Mouse (Mus musculus): ENCODE data around the gene Reg3g. TPM values are rescaled to one million over a fixed set of nuclear protein-coding genes. Genes with fewer than 3 reads are reported as not detected.
A peak's percentile ranks its signal among the peaks of the same experiment; 100 is the strongest.
"Not testable (repeated sequence)": the region's sequence is repeated elsewhere in the genome, so short reads cannot be mapped to it uniquely, and the experiment has no call there.

The Reg3g gene
- not detected for total RNA-seq (2022)

DNA sequence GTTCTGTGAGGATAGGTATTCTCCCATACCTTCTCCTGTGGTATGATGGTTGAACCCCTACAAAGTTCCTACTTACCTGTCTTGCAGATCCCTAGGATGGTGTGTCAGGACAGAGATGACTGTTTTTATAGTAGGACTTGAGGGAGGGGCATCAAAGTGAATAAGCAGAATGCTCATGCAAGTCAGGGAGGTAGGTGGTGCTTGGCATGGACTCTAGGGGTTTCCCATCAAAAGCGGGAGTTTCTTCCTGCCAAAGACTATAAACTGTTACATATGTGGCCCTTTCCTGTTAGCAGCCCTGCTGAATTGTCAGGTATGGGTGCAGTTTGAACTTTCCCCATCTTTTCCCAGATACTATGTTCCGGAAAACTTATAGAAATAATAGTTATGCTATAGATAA lies at the start of gene Reg3g:
Gene Reg3g, minus strand, starts transcription at position 101 of the 400 bp plus-strand sequence.
- DNase-seq (ENCODE audit: low spot score in 2 of 2): no peak

DNA sequence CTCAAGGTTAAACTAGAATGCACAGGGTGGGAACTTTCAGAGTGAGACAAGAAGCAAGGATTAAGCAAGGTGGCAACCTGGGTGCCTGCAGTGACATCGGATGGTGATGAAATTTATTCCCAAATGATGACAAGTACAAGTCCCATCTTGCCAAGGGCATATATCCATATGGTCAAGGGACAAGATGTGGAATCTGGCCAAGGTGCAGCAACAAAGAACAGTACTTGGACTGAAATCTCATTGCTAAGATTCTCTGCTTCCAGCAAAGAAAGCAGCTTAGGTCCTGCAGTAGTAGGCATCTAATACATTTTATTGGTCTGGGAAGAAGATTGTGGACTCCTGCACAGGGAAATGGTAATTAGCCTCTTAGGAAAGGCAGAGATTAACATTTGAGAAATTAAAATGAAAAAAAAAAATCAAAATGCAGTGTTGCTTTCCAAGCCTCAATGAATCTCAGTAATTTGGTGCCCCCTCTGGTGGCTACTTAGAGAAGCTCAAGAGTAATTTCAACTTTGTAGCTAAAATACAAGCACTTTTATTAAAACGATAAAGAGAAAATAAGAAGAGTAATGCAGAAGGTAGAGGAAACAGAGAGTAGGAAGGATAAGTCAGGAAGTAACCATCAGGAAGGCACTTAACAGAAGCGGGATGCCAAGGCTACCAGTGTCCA lies 47.2 kb upstream of the Reg3g start:
- no peak for DNase-seq (ENCODE audit: low spot score in 2 of 2)

DNA sequence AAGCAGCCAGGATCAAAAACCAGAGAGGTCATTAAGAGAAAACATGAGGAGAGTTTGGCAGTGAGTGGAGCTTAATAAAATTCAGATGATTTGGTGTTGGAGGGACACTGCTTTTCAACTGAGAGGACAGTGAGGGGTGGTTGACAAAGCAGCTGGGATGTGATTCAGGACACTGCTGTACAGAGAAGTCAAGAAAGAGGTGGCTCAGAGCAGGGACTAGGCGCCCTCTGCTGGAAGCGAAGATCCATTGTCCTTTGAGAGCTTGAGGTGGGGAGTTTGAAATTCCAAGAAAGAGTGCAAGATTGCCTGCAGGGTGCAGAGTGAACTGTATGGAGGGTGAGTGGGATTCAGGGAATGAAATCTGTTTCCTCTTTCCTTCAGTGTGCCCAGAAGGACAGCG lies 44.2 kb upstream of the Reg3g start:
- peak in 1 of 2 experiments; percentile 41 for DNase-seq (ENCODE audit: low spot score in 2 of 2)

DNA sequence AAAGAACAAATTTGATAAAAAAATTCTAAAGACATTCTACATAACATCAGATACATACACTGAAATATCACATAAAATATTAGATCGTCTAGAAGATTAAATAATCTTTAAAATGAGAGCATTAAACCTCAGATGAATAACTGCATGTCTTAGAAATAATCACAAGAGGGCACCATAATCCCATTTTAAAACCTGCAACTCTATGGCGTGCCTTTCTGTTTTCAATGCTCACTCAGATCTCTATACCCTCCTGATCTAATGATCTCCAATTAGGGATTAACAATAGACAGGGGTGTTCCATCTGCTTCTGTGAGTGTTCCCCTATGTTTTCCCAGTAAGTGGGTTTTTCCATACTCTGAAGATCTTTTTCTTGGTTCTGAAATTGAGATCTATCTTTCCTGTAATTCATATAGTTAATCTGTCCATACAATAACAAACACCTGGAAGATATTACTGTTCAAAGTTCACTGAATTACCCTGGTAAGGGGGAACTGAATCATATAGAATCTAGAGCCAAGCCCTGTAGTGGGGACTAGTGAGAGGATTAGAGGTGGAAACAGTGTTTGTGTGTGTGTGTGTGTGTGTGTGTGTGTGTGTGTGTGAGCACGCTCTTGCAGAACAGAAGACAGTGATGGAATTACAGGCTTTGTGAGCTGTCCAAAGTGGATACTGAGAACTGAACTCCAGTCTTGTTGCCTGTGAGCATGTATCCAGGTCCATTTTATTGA lies 41.7 kb upstream of the Reg3g start:
- no peak for DNase-seq (ENCODE audit: low spot score in 2 of 2)

DNA sequence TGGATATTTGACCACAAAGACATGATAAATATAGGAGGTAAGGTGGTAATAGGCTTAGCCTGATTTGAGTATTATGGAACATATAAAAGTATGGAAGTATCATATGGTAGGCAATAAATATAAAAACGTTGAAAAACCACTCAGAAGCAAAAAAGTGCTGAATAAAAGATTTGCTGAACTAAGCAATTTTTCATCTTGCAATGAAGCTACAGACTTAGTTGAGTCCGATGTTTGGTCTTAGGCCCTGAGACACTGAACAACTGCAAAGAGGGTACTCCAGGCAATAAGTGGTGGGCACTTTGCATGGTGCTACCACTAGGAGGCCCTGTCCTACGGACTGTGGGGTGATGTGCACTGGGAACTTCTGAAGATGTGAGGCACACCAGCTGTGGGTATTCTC lies 37.1 kb upstream of the Reg3g start:
- no peak for DNase-seq (ENCODE audit: low spot score in 2 of 2)

DNA sequence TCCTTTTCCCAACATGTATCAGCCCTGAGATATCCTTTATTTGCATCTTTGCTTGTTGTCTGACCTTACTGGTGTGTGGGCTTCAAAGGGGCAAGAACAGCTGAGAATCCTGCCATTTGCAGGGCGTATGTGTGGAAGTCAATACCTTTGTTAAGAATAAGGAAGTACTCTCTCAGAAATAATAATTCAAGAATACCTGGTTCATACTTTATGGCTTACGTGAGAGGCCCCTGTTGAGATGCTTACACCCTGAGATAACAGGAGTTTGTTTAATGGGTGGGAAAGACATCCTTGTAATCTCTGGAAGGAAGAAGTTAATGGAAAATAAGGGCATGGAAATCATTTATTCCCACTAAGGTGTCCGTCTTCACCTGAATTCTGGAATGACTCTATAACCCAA lies 26.0 kb upstream of the Reg3g start:
- DNase-seq (ENCODE audit: low spot score in 2 of 2): no peak

DNA sequence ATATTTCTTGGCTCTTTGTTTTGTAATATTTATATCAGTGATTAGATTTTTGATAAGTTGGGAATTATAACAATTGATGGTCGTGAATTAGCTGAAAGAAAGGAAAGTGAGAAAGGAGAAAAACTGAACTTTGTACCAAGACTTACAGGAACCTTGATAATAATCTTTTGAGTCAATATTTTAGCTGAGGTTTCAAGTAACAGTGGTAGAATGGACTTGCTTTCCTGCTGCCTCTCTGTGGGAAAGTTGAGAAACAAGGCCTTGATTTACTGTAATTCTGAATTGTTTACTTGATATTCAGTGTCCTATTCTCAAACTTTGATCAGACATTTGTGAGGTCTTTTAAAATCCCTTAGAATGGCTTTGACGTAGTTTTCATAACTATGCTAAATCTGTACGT lies 615 bp upstream of the Reg3g start:
- no peak for DNase-seq (ENCODE audit: low spot score in 2 of 2)

DNA sequence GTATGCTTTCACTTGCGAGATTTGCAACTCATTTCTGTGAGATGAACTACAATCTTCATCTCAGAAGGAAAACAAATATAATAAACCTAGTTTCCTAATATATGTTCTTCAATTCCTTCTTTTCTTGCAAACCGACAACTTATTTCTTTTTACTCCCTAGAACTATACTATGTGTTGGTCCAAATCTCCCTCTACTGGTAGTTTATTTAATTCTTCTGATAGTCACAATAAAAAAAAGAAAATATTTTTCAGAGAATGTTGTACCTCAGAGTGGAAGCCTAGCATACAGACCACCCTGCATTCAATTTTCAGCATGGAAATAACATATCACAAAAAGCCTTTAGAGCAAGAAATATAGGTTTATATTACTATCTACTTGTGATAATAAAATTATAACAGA lies 5.4 kb downstream of the Reg3g start:
- DNase-seq (ENCODE audit: low spot score in 2 of 2): no peak

DNA sequence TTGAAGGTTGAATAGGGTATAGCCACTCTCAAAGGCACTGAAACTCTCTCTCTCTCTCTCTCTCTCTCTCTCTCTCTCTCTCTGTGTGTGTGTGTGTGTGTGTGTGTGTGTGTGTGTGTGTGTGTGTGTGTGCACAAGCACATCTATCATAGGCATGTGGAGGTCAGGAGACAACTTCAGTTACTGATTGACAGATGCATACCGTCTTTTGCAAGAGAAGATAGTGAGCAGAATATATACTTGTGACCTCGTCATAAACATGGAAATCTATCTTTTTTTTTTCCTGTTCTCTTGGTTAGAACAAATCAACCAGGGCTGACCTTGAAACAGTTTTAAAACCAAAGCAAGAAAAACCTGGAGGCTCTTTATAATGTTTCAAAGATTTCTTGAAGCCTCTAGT lies 6.3 kb downstream of the Reg3g start:
- DNase-seq (ENCODE audit: low spot score in 2 of 2): no peak

DNA sequence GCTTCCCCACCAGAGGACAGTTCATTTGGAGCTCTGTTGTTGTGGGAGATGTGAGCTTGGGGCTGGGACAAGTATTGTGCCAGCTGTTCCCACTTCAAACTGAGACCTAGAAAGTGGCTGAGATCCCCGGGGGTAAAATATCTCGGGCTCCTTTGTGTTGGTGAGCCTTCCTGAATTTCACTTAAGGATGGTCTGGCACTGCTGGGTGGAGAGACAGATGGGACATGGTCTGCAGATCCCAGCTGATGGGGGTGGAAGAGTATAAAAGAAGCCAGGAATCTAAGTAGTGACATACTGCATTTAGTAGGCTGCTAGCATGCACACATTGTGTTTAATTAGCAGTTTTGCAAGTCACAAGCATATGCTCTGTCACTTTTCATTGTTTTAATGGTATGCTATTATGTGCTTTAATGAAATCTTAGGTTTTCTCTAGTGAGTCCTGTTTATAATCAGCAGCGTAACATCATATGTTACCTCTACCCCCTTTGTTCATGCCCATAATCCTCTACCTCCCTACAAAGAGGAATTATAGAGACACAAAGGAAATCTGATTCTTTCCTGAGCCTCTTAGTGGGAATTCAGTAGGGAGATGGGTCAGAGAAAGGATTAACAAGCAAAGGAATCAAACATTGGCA lies 8.4 kb downstream of the Reg3g start:
- DNase-seq (ENCODE audit: low spot score in 2 of 2): peak; percentile 60 to 69

DNA sequence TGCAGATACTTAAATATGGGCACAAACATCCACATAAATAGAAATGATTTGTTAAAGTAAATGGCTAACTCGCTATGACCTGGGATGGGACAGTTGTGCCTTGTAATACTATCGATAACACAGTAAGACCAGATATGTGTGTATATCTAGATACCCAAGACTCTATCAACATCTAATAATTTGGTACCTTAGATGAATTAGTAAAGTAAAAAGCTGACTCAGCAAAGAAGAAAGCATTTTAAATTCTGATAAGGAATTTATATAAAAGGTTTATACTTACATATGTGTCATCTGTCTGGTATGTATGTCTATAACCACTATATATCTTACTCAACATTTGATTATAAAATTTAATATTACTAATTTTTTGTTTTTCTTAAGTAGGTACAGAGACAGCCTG lies 15.9 kb downstream of the Reg3g start:
- DNase-seq (ENCODE audit: low spot score in 2 of 2): no peak

DNA sequence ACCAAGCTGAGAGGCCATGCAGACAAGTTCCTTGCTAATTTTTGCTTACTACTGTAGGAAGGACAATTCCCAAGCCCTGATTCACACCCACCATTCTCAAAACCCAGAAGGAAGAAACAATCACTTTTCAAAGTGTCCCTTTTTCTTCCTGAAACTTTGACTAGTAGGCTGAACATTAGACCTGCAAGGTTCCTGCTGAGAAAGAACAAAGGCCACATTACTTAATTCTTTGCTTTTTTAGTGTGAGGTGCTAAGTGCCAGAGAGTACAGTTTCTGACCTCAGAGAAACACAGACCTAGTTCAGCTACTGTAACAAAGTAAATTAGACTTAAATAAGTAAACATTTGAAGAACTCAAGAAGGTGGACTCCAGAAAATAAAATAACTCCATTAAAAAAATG lies 20.3 kb downstream of the Reg3g start:
- no peak for DNase-seq (ENCODE audit: low spot score in 2 of 2)

DNA sequence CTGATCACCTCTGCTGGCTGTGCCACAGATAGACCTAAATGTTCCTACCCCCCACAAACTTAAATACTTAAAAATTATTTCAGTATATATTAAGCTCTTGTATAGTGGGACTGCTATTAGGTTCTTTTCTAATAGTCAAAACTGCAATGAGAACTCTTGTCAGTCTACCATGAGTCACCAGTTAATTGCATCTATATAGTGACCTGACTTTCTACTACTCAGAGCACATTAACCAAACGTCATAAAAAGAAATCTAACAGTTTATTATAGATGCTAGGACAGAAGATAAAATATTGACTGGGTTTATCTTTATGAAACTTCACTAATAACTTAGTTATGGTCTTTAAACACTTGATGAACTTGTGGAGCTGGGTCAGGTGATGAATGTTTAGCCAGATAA lies 21.5 kb downstream of the Reg3g start:
- no peak for DNase-seq (ENCODE audit: low spot score in 2 of 2)

DNA sequence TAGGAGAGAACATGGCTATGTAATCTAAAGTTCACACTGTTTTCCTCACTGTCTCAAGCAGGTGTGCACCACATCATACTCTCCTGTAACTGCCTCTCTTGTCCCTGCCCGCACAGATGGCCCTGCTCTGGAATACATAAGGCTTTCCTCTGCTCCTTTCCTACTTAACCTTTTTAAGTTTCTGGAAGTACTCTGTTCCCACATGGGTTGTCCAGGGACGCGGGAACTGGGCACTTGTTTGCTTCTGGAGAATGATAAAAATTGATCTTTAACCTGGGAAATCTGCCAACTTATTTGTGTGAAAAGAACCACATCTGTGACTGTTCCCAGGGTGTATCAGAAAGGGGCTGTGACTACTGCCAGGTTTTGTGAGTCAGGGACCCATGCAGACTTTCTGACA lies 43.2 kb downstream of the Reg3g start:
- no peak for DNase-seq (ENCODE audit: low spot score in 2 of 2)

DNA sequence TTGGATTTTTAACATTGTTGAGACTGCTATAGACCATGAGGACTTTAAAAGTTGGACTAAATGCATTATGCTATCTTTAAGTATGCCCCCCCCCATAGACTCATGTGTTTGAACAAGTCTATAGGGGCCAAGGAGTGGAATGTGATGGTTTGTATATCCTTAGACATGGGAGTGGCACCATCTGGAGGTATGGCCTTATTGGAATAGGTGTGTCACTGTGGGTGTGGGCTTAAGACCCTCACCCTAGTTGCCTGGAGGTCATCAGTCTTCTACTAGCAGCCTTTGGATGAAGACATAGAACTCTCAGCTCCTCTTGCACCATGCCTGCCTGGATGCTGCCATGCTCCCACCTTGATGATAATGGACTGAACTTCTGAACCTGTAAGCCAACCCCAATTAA lies 46.3 kb downstream of the Reg3g start, which contains the start of gene Reg1:
Gene Reg1, plus strand, starts transcription at position 301 of the 400 bp plus-strand sequence.
- DNase-seq (ENCODE audit: low spot score in 2 of 2): not testable (repeated sequence)

Other genes starting within 250 kb of the Reg3g start
- not detected for gene Reg3b, start 98.2 kb downstream of the Reg3g start, total RNA-seq (2022)
- gene Reg3d, start 90.0 kb downstream of the Reg3g start, total RNA-seq (2022): not detected
- gene Reg3a, start 88.2 kb downstream of the Reg3g start, total RNA-seq (2022): not detected
- gene Reg2, start 73.2 kb downstream of the Reg3g start, total RNA-seq (2022): not detected
- gene Reg1, start 46.2 kb downstream of the Reg3g start, total RNA-seq (2022): not detected